Mouse (Mus musculus) adrenal gland, postnatal 4 days (tissue): ENCODE data around the gene Adm. TPM values are rescaled to one million over a fixed set of nuclear protein-coding genes. Genes with fewer than 3 reads are reported as not detected.
"Not testable (repeated sequence)": the region's sequence is repeated elsewhere in the genome, so short reads cannot be mapped to it uniquely, and the experiment has no call there.

Experiments
- DNase-seq, 2 experiments: peaks; one replicate each; pipeline ENCODE4 v3.0.0; 2021 to 2022; ENCODE audit warnings: low spot score in 2 of 2, mixed read lengths in 2 of 2
- long read RNA-seq, 2 experiments: library from polyadenylated mRNA; stranded (forward); transcript quantifications; one replicate each; pipeline ENCODE4 v2.0.0; 2021
- total RNA-seq, 2 experiments: library from RNA; stranded (reverse); gene quantifications; 2 replicates each; pipeline ENCODE4 v1.2.3; 2021

Adm gene
- total RNA-seq: 10 to 100 TPM; 26.9 to 28.0 TPM
- long read RNA-seq, experiment 1, transcript Adm-201 (4 exons, 1,390 nt): major isoform, 32 of 38 reads
- long read RNA-seq, experiment 1, partial matches to known transcripts: 2 of 38 reads
- long read RNA-seq, experiment 1, other reads (novel, unspliced or antisense): 4 of 38 reads
- long read RNA-seq, experiment 2, transcript Adm-201 (4 exons, 1,390 nt): major isoform, 30 of 36 reads
- long read RNA-seq, experiment 2, partial matches to known transcripts: 3 of 36 reads
- long read RNA-seq, experiment 2, other reads (novel, unspliced or antisense): 3 of 36 reads

- DNase-seq: peak; percentile 51 to 68
Observed at GRCm38 (mm10) chr7:110627486-110628272, at the start of gene Adm. TSS of gene Adm (plus strand) at chr7:110627661.

DNA sequence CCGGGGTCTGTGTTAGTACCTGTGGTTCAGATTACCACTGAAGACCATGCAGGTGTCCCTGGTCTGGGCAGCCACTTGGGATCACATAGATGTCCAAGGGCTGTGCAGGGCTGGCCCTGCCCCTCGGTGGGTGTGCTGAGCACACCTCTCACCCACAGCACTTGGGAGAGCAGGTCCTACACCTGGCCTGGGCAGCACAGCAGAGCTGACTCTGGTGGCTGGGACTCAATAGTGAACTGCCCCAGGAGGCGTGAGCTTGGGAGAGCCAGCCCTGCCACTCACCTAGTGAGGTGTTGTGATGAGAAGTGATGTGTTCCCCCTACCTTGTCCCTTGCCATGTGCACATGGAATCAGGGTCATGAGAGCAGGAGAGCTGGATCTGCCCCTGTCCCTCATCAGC is 43.8 kb upstream of the Adm start:
- no peak for DNase-seq

- DNase-seq: no peak
Observed at GRCm38 (mm10) chr7:110584159-110584558, 43.3 kb upstream of the Adm start.

DNA sequence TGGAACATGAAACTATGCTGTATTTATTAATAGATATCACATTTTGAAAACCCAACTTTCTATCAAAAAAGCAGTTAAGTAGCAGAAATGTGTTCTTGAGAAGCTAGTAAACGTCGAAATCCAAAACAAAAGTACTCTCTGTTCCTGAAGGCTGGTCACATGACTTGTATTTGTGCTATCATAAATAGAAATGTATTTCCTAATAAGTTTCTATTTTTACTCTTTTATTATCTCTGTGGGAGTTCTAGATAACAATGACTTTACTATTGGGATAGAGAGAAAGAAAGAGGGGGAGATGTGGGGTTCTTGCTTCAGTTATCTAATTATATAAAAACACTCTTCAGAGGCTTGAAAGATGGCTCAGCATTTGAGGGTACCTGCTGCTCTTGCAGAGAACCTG is 42.2 kb upstream of the Adm start:
- no peak for DNase-seq

DNA sequence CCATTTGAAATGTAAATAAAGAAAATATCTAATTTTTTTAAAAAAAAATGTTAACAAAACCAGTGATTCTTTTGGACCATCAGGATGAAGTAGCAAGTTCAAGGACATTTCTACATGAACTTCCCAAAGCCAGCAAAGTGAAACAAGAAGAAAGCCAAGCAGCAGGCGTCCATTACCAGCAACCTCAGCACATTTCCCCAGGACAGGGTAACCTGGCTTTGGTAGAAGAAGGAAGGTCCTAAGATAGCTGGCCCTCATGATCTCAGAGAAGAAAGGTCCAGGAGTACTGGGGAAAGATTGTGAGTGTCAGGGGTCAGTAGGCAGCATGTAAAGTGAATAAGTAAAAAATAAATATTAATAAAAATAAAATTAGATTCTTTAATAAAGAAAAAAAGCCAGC is 39.7 kb upstream of the Adm start:
- DNase-seq: no peak

- not testable (repeated sequence) for DNase-seq
Observed at GRCm38 (mm10) chr7:110593991-110594390, 33.5 kb upstream of the Adm start.

DNA sequence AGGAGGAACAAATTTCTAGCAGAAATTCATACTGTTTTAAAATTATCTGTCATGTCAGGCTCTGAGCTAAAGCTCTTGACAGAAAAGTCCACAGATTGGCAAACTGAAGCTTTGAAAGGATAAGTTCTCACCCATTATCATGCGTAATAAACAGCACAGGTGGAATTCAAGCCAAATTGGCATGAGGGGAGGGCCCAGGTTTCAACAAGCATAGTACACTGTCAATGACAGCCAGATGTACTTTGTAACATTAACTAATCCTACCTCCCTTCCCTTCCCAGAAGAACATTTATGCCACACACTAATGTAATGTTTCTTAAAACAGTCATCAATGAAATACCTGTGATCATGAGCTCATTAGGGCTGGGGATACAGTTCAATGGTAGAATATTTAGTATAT is 30.3 kb upstream of the Adm start:
- DNase-seq: no peak

- DNase-seq: no peak
Observed at GRCm38 (mm10) chr7:110605476-110605875, 22.0 kb upstream of the Adm start.

DNA sequence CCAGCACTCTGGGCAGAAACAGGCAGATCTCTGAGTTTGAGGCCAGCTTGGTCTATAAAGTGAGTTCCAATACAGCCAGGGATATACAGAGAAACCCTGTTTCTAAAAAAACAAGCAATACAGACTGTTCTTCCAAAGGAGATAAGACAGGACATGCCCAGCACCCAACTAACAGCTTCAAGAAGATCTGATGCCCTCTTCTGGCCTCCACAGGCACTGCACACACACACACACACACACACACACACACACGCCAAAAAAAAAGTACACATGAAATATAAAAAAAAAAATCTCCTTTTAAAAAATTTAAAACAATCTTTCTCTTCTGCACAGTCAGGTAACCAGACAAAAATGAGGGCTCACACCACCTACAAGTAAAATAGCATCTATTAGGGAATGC is 20.6 kb upstream of the Adm start:
- no peak for DNase-seq

GRCm38 (mm10) chr7:110613381-110614132 is 13.9 kb upstream of the Adm start:
- no peak for DNase-seq

GRCm38 (mm10) chr7:110614133-110615063 is 13.1 kb upstream of the Adm start, which contains the start of gene Sbf2:
TSS of gene Sbf2 (minus strand) at chr7:110614922.
- peak; percentile 50 to 62 for DNase-seq

DNA sequence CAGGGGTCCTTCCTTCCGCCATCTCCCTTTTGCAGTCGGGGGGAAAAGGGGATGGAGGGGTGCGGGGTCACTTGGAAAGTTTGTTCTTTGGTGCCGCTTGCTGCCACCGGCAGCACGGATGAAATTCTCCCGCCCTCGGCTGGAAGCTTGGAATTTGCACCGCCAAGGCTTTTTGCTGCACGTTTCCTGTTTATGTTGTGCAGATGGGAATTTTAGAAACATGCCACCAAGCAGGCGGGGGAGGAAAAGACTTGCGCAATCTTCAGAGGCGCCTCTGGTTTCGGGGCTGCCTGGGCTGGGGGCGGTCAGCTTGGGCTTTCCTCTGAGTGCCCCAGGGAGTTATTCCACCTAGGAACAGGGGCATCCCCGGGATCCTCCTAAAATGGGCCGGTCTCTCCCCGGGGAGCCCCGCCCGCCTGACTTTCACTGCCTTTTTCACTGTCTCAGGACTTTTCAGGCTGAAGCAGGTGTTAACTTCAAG is 12.3 kb upstream of the Adm start:
- peak in 1 of 2 experiments; percentile 34 for DNase-seq

GRCm38 (mm10) chr7:110615792-110616191 is 11.7 kb upstream of the Adm start:
- DNase-seq: no peak

- no peak for DNase-seq
Observed at GRCm38 (mm10) chr7:110619086-110619611, 8.3 kb upstream of the Adm start.

DNA sequence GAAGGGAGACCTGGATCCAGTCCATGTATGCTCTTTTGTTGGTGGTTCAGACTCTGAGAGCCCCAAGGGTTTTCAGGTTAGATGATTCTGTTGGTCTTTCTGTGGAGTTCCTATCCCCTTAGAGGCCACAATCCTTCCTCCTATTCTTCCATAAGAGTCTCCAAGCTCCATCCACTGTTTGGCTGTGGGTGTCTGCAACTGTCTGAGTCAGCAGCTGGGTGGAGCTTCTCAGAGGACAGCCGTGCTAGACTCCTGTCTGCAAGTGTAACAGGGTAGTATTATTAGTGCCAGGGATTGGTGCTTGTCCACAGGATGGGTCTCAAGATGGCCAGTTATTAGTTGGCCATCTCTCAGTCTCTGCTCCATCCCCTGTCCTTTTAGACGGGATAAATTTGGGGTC is 3.4 kb upstream of the Adm start:
- DNase-seq: no peak

DNA sequence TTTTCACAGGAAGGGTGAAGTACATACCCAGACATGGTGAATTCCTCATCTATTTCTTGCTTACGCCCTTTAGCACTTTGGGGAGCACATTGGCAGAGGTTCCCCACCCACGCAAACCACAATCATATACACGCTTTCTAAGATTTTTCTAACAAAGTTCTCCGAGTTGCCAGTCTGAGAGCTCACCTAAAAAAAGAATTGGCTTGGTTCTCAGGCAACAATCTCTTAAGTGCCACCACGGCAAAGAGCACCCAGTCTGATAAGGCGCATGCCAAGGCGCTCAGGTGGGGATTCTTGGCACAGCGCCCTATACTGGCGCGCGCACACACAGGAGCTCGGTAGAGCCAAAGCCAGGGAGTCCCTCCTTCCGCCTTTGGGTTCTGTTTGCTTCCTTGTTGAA is 2.5 kb upstream of the Adm start:
- DNase-seq: no peak

DNA sequence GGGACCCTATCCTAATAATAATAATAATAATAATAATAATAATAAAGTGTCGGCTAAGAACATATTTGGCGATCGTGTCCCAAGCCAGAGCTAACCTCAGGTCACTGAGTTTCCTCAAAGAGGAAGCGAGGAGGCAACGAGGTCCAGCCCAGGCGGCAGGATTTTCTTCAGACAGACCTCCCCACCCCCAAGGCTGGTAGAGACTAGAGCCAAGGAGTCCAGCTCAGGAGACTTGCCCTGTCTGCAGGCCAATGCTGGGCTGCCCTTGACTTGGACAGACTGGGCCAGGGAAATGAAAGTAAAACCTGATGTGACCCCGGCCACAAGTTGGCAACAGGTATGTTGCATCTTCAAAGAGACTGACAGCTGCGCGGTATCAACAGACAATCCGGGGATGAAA is 2.0 kb upstream of the Adm start:
- no peak for DNase-seq

GRCm38 (mm10) chr7:110626186-110627098 is 1.0 kb upstream of the Adm start:
- DNase-seq: no peak

DNA sequence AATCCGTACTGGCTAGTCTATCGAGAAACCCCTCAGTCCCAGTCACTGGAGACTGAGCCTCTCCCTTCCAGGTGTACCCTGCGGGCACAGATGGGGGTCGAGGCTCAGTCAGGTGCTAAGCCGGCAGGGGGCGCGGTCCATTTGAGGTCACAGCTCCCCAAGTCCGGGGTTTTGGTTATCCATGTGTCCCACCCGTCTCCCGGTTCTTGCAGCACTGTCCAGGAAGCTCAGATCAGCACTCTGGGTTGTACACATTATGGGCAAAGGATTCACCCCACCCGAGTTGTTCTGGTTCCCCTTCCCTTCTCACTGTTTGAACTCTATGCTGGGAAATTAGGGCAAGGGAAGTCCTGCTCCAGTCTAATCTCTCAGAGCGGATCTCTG is 370 bp upstream of the Adm start:
- DNase-seq: no peak

DNA sequence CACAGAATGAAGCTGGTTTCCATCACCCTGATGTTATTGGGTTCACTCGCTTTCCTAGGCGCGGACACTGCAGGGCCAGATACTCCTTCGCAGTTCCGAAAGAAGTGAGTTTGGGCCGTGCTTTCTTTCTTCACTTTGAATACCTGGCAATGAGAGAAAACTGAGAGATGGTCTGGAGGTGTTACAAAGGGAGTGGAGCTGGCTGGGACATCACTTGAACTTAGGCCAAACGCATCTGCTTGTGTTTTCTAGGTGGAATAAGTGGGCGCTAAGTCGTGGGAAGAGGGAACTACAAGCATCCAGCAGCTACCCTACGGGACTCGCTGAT is 776 bp downstream of the Adm start:
- no peak for DNase-seq
